Mouse (Mus musculus): ENCODE measurements around the gene Fam229a.
"Not testable (repeated sequence)": the region's sequence is repeated elsewhere in the genome, so short reads cannot be mapped to it uniquely, and the experiment has no call there.

The Fam229a gene

GRCm38 (mm10) chr4:129490972-129491880 lies at the start of gene Fam229a, which contains the start of gene Tssk3:
Gene Fam229a, plus strand, starts transcription at chr4:129491190.
Gene Tssk3, minus strand, starts transcription at chr4:129491022.
- DNase-seq (ENCODE audit: low spot score in 2 of 2) = no peak

- no peak for DNase-seq (ENCODE audit: low spot score in 2 of 2)
Measured at GRCm38 (mm10) chr4:129447360-129447759, 43.6 kb upstream of the Fam229a start.

- no peak for DNase-seq (ENCODE audit: low spot score in 2 of 2)
Measured at GRCm38 (mm10) chr4:129447778-129448563, 43.0 kb upstream of the Fam229a start.

GRCm38 (mm10) chr4:129448713-129449112 lies 42.3 kb upstream of the Fam229a start:
- no peak for DNase-seq (ENCODE audit: low spot score in 2 of 2)

GRCm38 (mm10) chr4:129450851-129451250 lies 40.1 kb upstream of the Fam229a start:
- no peak for DNase-seq (ENCODE audit: low spot score in 2 of 2)

DNA sequence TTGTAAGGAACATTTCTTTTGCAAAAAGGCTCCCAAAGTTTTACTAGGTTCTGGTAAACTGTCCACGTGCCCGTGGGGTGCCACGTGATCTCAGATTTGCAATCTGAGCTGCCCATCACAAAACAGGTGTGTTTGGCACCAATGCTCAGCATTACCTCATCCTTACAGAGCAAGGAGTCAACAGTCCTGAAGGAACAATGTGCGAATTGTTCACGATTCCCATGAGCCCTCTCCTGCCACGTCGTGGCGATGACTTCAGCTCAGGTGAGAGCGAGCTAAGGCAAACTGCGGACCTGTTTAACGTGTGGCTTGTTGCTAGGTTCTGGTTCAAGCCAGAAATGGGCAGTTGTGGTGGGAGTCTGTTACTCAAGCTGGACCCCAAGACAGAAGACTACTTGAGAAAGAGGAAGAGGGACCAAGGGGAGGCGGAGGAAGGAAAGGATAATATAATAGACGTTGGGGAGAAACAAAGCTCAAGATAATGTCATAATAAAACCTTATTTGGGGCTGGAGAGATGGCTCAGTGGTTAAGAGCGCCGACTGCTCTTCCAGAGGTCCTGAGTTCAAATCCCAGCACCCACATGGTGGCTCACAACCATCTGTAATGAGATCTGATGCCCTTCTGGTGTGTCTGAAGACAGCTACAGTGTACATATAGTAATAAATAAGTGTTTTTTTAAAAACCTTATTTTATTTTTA lies 39.4 kb upstream of the Fam229a start:
- no peak for DNase-seq (ENCODE audit: low spot score in 2 of 2)

DNA sequence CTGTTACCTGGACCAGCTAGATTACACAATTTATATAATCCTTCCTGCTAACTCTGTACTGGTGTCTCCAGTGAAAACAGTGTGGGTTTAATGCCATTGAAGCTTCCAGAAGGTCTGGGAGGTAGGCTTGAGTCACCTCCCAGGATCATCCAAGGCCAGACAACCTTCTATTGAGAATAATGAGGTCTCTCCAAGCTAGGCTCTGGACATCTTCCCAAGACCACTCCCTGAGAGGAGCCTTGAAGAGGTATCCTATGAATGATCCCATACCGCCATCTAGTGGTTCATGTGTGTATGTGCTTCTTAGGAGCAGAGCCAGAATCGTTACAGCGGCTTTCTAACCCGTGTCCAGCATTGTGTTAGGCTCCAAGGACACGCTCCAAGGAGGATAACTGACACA lies 35.7 kb upstream of the Fam229a start:
- DNase-seq (ENCODE audit: low spot score in 2 of 2) = peak; percentile 36 to 44

DNA sequence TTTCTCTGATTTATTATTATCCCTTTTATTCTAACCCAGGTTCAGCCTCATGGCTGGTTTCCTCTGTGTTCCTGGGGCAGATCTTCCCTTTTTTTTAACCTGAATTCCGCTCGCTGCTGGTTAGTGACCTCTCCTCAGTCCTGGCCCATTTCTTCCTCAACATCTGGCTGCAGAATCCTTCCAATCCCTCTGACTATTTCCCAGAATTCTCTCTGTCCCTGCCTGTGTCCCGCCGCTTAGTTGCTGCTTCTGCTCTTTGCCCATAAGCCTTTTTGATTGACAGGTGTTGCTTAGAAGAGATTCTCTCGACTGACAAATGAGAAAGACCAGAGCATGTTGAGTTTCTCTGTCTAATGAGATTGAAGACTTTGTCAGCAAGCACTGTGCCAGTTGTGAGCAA lies 34.9 kb upstream of the Fam229a start:
- DNase-seq (ENCODE audit: low spot score in 2 of 2) = no peak

DNA sequence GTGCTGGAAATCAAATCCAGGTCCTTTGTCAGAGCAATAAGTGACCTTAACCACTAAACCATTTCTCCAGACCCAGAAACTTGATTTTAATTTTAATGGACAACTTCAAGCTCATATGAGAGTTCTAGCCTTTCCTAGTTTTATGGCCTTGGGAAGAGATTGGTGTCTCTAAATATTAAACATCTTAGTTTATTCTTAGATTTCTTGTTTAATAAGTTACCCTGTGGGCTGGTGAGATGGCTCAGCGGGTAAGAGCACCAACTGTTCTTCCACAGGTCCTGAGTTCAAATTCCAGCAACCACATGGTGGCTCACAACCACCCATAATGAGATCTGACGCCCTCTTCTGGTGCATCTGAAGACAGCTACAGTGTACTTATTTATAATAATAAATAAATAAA lies 33.7 kb upstream of the Fam229a start:
- not testable (repeated sequence) for DNase-seq (ENCODE audit: low spot score in 2 of 2)

- no peak for DNase-seq (ENCODE audit: low spot score in 2 of 2)
Measured at GRCm38 (mm10) chr4:129459726-129460125, 31.3 kb upstream of the Fam229a start.

GRCm38 (mm10) chr4:129460827-129461182 lies 30.2 kb upstream of the Fam229a start:
- DNase-seq (ENCODE audit: low spot score in 2 of 2) = no peak

DNA sequence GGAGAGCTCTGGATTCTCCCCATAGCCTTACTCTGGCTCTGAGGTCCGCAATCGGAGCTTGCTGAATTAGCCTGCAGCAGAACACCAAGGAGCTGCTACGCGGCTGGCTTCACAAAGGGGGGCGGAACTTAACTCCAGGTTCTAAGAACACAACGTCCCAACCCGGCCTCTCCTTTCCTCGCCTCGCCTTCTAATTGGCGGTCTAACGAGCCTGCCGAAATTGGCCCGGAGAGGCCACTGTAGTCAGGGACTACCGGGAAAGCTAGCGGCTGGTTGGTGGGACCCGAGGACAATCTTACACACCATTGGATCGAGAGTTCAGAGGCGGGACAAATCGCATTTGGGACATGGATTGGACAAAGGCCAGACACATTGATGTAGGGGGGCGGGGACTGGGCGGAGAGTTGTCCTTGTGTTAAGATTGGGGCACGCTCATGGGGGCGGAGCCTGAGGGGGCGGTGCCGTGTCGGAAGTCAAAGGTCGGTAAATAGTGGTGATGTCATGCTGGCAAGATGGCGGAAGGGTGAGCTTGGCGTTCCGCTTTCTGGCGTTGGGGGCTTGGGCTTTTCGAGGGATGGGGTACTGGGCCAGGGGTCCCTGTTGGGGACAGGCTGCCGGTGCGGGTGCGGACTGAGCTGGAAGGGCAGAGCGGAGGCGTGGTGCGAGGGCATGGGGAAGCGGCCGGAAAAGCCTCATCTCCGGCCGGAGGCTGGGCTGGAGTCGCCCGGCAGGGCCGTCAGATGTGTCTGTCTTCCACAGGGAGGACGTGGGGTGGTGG lies 29.6 kb upstream of the Fam229a start, which contains the start of gene Bsdc1:
Gene Bsdc1, plus strand, starts transcription at position 399 of the 778 bp plus-strand sequence.
- DNase-seq (ENCODE audit: low spot score in 2 of 2) = peak; percentile 99 to 100

GRCm38 (mm10) chr4:129462118-129462517 lies 28.9 kb upstream of the Fam229a start:
- DNase-seq (ENCODE audit: low spot score in 2 of 2) = no peak

- no peak for DNase-seq (ENCODE audit: low spot score in 2 of 2)
Measured at GRCm38 (mm10) chr4:129463097-129464059, 27.6 kb upstream of the Fam229a start.

GRCm38 (mm10) chr4:129464286-129464815 lies 26.6 kb upstream of the Fam229a start:
- DNase-seq (ENCODE audit: low spot score in 2 of 2) = no peak

GRCm38 (mm10) chr4:129476047-129476446 lies 14.9 kb upstream of the Fam229a start:
- DNase-seq (ENCODE audit: low spot score in 2 of 2) = no peak

DNA sequence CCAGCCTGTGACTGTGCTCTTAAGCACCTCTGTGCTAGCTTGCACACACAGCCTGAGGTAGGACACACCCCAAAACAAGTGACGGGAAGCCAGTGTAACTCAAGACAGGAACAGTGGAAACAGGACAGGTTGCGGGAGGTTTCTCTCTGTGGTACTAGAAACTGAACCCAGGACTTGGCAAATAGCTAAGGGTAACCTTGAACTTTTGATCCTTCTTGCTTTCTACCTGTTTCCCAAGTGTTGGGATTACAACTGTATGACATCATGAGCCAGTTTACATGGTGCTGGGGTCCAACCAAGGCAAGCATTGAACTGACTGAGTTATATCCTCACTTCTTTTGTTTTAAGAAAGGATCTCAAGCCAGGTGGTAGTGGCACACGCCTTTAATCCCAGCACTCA lies 11.1 kb upstream of the Fam229a start:
- DNase-seq (ENCODE audit: low spot score in 2 of 2) = no peak

- no peak for DNase-seq (ENCODE audit: low spot score in 2 of 2)
Measured at GRCm38 (mm10) chr4:129481090-129481489, 9.9 kb upstream of the Fam229a start.

GRCm38 (mm10) chr4:129494681-129495080 lies 3.7 kb downstream of the Fam229a start:
- no peak for DNase-seq (ENCODE audit: low spot score in 2 of 2)
